Mouse (Mus musculus) gastrocnemius, postnatal 25 days (tissue): ENCODE results near the gene Hist1h2bj. TPM values are rescaled to one million over a fixed set of nuclear protein-coding genes. Genes with fewer than 3 reads are reported as not detected.
A peak's percentile ranks its signal among the peaks of the same experiment; 100 is the strongest.

Experiments used
- DNase-seq: peaks from one replicate; pipeline ENCODE4 v3.0.0; 2022
- long read RNA-seq, 2 experiments: library from polyadenylated mRNA; stranded (forward); transcript quantifications; one replicate each; pipeline ENCODE4 v2.0.0; 2021
- total RNA-seq, 2 experiments: library from RNA; stranded (reverse); gene quantifications; 1 replicate in 1 of 2; 2 replicates in 1 of 2; pipeline ENCODE4 v1.2.3; 2021

The Hist1h2bj gene
- 10 to 100 TPM in 1 of 2 experiments, 1 to 10 TPM in 1; 5.3 to 14.5 TPM for total RNA-seq
- long read RNA-seq, experiment 1, partial matches to known transcripts = 0 of 2 reads
- long read RNA-seq, experiment 1, other reads (novel, unspliced or antisense) = 2 of 2 reads
- long read RNA-seq, experiment 2 = 0 reads

GRCm38 (mm10) chr13:22042568-22043502 is at the start of gene Hist1h2bj, which contains the start of gene Hist1h2ag:
Gene Hist1h2bj (plus strand): TSS chr13:22043214.
Gene Hist1h2ag (minus strand): TSS chr13:22042944.
- peak; percentile 79 for DNase-seq

GRCm38 (mm10) chr13:21993957-21994738 is 48.9 kb upstream of the Hist1h2bj start:
- DNase-seq = no peak

- DNase-seq = no peak
Observed at GRCm38 (mm10) chr13:21994896-21995295, 48.1 kb upstream of the Hist1h2bj start.

GRCm38 (mm10) chr13:21995331-21995914 is 47.6 kb upstream of the Hist1h2bj start:
- no peak for DNase-seq

GRCm38 (mm10) chr13:21996101-21996839 is 46.7 kb upstream of the Hist1h2bj start:
- DNase-seq = no peak

GRCm38 (mm10) chr13:21996840-21997185 is 46.2 kb upstream of the Hist1h2bj start:
- no peak for DNase-seq

- DNase-seq = no peak
Observed at GRCm38 (mm10) chr13:21997201-21997820, 45.7 kb upstream of the Hist1h2bj start.

GRCm38 (mm10) chr13:21997821-21998220 is 45.2 kb upstream of the Hist1h2bj start:
- no peak for DNase-seq

GRCm38 (mm10) chr13:21998412-21998811 is 44.6 kb upstream of the Hist1h2bj start:
- DNase-seq = no peak

- no peak for DNase-seq
Observed at GRCm38 (mm10) chr13:21999147-21999546, 43.9 kb upstream of the Hist1h2bj start.

- no peak for DNase-seq
Observed at GRCm38 (mm10) chr13:22001346-22001745, 41.7 kb upstream of the Hist1h2bj start.

GRCm38 (mm10) chr13:22001823-22002222 is 41.2 kb upstream of the Hist1h2bj start:
- no peak for DNase-seq

- DNase-seq = peak; percentile 27
Observed at GRCm38 (mm10) chr13:22005605-22006333, 37.2 kb upstream of the Hist1h2bj start.

GRCm38 (mm10) chr13:22006334-22007120 is 36.5 kb upstream of the Hist1h2bj start:
- no peak for DNase-seq

GRCm38 (mm10) chr13:22007121-22007510 is 35.9 kb upstream of the Hist1h2bj start:
- no peak for DNase-seq

GRCm38 (mm10) chr13:22007872-22008271 is 35.1 kb upstream of the Hist1h2bj start:
- no peak for DNase-seq

- no peak for DNase-seq
Observed at GRCm38 (mm10) chr13:22008707-22009106, 34.3 kb upstream of the Hist1h2bj start.

GRCm38 (mm10) chr13:22009642-22010041 is 33.4 kb upstream of the Hist1h2bj start, which contains the start of gene Prss16:
Gene Prss16 (minus strand): TSS chr13:22009742.
- no peak for DNase-seq

- no peak for DNase-seq
Observed at GRCm38 (mm10) chr13:22013716-22014115, 29.3 kb upstream of the Hist1h2bj start.
